Mouse (Mus musculus): ENCODE data around the gene Prelp. TPM values are rescaled to one million over a fixed set of nuclear protein-coding genes. Genes with fewer than 3 reads are reported as not detected.

Prelp gene
- polyA plus RNA-seq, 1 experiment from 2014 or later = 0.91 TPM

DNA sequence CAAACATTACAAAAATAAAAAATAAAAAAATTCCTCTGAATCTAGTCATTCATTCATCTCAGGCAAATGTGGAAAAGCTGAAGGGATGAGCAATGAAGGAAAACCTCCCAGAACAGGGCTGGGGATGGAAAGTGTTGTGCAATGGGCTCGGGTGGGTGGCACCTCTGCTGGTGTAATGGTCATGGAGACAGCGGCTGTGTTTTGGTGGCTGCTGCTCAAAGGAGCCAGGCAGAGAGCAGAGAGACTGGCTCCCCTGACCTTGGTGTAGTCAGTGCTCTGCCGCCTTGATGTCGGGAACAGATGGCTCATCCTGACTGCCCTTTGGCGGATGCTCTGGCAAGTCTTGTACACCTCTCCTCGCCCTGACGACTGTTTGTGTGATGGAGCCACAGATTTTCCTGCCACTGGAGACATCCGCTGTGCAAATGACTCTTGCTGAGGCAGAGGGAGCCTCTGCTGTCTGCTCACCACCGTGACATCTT, 32.1 kb upstream of the Prelp start:
- 55% methylated on average over 9 of the region's 9 CpGs for WGBS
- peaks cover 22% of the 10 kb centered on the region for H3K4me1 ChIP-seq
- no peaks in the 10 kb centered on the region for H3K9me3 ChIP-seq
- no peak for DNase-seq (ENCODE audit: low spot score)
- H3K36me3 ChIP-seq (replicated peaks) = no peaks in the 10 kb centered on the region
- H3K4me3 ChIP-seq = no peak overlapping the region
- H3K27ac ChIP-seq (replicated peaks) = 0 out of 2 replicates have a peak overlapping the region, but pooled peaks have one; percentile 1
- 0 out of 2 replicates have a peak, but pooled peaks cover 4% of the 10 kb centered on the region for H3K27me3 ChIP-seq (replicated peaks; ENCODE audit: low read depth, poor library complexity, severe bottlenecking)

DNA sequence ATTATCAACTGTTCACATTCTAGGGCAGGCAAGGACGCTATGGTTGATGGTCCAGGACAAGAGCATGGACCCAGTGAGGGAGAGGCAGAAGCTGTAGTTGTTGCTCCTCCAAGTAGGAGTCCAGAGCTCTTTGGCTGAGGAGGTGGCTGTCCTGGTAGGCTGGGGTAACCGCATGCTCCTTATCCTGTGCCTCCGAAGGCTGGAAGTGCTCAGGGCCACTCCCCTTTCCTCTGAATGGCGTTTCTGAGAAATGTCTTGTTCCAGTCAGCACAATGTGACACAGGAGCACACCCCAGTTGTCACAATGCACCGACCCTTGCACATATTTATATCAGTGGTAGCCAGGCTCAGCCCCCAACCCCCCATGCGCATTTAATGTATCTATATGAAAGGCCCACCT, 30.4 kb upstream of the Prelp start:
- WGBS = 69% methylated on average over 6 of the region's 6 CpGs
- Histone ChIP-seq H3K36me3 (replicated peaks) (no peaks in the 10 kb centered on the region), H3K27me3 (replicated peaks; ENCODE audit: low read depth, poor library complexity, severe bottlenecking) (0 out of 2 replicates have a peak, but pooled peaks cover 4% of the 10 kb centered on the region), H3K4me1 (peaks cover 22% of the 10 kb centered on the region), H3K4me3 (no peak overlapping the region), H3K27ac (replicated peaks) (no peak overlapping the region), H3K9me3 (no peaks in the 10 kb centered on the region)
- no peak for DNase-seq (ENCODE audit: low spot score)

DNA sequence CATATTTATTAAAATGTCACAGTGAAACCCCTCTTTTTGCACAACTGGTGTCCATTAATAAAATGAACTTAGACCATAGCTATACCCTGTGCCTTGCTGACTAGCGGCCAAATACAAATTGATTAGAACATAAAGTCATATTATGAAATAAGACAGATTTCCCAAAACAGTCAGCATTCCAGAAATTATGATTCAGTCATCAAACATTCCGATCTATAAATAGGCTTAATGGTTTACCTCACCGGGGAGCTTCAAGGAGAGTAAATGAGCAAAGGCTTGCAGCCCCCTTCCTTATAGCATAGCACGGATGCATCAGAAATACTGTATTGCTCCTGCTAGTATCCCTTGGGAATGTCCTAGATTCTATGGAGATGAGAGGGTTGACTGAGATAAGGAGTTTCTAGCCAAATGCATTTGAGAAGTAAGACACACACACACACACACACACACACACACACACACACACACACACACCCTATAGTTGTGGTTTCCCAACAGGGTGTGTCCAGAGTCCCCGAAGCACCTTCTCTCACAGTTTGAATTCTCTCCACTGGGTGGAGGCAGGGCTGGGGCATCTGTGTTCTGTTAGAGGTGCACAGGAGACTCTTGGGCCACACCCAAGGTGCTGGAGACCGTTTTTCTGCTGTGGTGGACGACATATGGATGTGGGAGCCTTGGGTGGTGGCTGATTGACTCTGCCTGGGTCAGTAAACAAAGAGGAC, 29.0 kb upstream of the Prelp start:
- DNase-seq (ENCODE audit: low spot score) = no peak
- Histone ChIP-seq H3K27me3 (replicated peaks; ENCODE audit: low read depth, poor library complexity, severe bottlenecking) (0 out of 2 replicates have a peak, but pooled peaks cover 4% of the 10 kb centered on the region), H3K4me3 (no peak overlapping the region), H3K4me1 (peaks cover 22% of the 10 kb centered on the region), H3K27ac (replicated peaks) (no peak overlapping the region), H3K36me3 (replicated peaks) (no peaks in the 10 kb centered on the region), H3K9me3 (no peaks in the 10 kb centered on the region)
- WGBS = 81% methylated on average over 7 of the region's 7 CpGs

DNA sequence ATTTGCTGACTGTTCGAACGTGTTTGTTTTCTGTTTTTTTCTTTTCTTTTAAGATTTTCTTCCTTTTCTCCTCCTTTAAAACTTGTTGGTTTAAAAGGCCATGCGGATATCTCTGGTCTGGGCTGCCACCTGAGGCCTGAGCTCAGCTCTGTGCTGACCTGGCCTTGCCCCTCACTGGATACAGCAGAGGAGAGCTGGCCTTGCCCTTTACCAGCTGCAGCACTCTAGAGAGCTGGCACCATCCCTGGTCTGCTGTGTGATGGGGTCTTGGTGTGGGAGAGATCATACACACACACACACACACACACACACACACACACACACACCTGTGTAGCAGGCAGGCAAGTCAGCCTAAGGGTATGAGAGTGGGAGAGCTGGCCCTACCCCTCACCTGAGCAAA, 23.9 kb upstream of the Prelp start:
- Histone ChIP-seq H3K27me3 (replicated peaks; ENCODE audit: low read depth, poor library complexity, severe bottlenecking) (no peaks in the 10 kb centered on the region), H3K36me3 (replicated peaks) (no peaks in the 10 kb centered on the region), H3K9me3 (peaks cover 10% of the 10 kb centered on the region; the same call in 1 of the 2 replicates), H3K27ac (replicated peaks) (no peak overlapping the region), H3K4me3 (no peak overlapping the region), H3K4me1 (peaks cover 10% of the 10 kb centered on the region)
- no peak for DNase-seq (ENCODE audit: low spot score)
- WGBS = 90% methylated on average over 3 of the region's 3 CpGs

DNA sequence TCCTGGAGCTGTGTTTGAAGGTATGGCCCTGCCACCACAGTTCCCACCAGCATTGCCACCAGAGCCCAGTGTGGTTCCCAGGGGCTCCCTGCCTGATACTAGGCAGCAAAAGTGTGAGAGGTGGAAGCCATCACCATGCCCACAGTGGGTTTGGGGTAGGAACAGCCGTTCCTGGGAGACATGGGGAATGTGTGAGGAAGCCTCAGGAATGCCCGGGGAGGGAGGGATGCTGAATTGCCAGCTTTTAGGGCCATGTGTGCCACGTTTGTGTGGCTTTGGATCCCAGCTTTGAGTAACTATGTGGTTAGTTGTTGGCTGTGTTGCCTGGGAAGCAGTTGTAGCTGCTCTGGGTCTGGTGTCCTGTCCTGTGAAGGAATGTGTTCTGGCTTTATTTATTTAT, 20.7 kb upstream of the Prelp start:
- DNase-seq (ENCODE audit: low spot score) = no peak
- Histone ChIP-seq H3K27me3 (replicated peaks; ENCODE audit: low read depth, poor library complexity, severe bottlenecking) (no peaks in the 10 kb centered on the region), H3K4me1 (peaks cover 10% of the 10 kb centered on the region), H3K9me3 (peaks cover 10% of the 10 kb centered on the region; the same call in 1 of the 2 replicates), H3K36me3 (replicated peaks) (no peaks in the 10 kb centered on the region), H3K4me3 (no peak overlapping the region), H3K27ac (replicated peaks) (no peak overlapping the region)
- WGBS = 82% methylated on average over 3 of the region's 3 CpGs

DNA sequence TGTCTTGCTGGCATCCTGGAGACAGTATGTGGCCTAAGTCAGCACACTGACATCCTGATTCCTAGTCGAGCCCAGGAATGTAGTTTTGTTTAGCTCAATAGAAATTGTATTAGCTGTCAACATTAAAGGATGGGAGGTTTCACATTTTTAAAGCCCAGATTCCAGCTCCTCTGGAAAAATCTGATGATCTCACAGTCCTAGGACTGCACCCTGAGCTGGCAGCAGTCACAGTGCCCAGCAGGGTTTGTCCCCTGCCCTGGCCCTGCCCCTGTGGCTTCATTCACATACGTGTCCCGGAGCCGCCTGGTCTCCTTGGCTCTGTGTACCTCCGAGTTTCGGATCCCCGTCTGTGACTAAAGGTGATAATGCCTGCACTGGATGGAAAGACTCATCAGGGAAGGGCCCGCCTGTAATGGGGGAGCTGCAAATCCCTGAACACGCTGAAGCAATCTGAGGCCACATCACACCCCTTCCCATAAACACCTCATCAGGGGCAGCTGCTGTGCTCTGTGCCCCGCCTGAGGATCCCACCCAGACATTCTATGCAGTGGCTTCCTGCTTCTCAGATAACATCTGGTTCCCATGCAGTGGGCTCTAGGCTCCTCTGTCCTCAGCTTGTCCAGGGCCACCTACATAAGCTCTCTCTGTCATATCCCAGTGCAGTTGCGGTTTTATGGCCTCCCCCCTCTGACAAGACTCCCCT, 20.1 kb upstream of the Prelp start:
- peaks cover 10% of the 10 kb centered on the region; the same call in 1 of the 2 replicates for H3K9me3 ChIP-seq
- H3K4me1 ChIP-seq = peaks cover 10% of the 10 kb centered on the region
- no peaks in the 10 kb centered on the region for H3K27me3 ChIP-seq (replicated peaks; ENCODE audit: low read depth, poor library complexity, severe bottlenecking)
- DNase-seq (ENCODE audit: low spot score) = no peak
- no peak overlapping the region for H3K4me3 ChIP-seq
- H3K36me3 ChIP-seq (replicated peaks) = no peaks in the 10 kb centered on the region
- WGBS = 71% methylated on average over 11 of the region's 11 CpGs
- peak overlapping the region; percentile 41 for H3K27ac ChIP-seq (replicated peaks)

DNA sequence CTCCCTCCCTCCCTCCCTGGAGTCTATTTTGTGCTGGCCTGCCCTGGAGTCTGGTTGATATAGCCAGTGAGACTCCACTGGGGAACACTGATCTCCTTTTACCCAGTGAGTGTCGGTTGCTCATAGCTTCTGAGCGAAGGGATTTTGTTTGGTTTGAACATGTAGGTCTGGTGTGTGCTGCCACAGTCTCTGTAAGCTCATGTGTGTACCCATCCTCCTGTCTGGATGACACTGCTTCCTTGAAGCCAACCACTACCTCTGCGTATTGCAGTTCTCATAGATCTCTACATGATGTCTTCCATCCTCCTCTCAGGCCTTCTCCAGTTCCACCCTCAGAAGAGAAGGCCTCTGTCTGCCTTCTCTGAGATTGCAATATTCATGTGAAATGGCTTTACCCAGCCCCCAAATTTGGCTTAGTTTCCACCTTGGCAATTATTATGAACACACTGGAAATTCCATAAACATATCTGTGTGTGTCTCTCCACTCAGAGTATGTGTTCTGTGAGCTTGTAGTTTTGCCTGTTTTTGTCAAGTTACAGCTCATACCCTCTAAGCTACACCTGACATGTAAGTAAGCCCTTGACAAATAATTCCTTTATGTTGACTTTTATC, 19.4 kb upstream of the Prelp start:
- DNase-seq (ENCODE audit: low spot score) = no peak

DNA sequence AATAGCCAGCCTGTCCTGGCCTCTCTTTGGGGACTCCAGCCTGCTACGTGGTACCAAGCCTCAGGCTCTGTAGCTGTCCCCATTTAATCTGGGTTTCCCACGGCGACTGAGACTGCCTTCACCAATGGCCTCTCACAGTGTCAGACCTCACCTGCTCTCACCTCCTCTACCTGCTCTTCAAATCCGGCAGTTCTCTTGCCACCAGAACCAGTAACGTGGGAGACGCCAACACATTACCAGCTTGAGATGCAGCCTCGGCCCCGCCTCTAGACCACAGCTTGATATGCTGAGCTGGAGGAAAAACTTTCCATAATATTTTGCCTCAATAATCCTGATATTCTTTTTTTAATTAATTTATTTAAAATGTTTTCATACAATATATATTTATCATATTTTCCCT, 18.5 kb upstream of the Prelp start:
- Histone ChIP-seq H3K9me3 (peaks cover 13% of the 10 kb centered on the region; the same call in 1 of the 2 replicates), H3K27ac (replicated peaks) (no peak overlapping the region), H3K4me3 (no peak overlapping the region), H3K4me1 (peaks cover 10% of the 10 kb centered on the region), H3K36me3 (replicated peaks) (no peaks in the 10 kb centered on the region), H3K27me3 (replicated peaks; ENCODE audit: low read depth, poor library complexity, severe bottlenecking) (no peaks in the 10 kb centered on the region)
- WGBS = 81% methylated on average over 8 of the region's 8 CpGs
- DNase-seq (ENCODE audit: low spot score) = no peak

More for the DNA sequence above, 19.4 kb upstream of the Prelp start:
- H3K4me1 ChIP-seq = peaks cover 10% of the 10 kb centered on the region
- WGBS = 82% methylated on average over 3 of the region's 3 CpGs
- H3K27ac ChIP-seq (replicated peaks) = no peak overlapping the region
- peaks cover 13% of the 10 kb centered on the region; the same call in 1 of the 2 replicates for H3K9me3 ChIP-seq
- no peak overlapping the region for H3K4me3 ChIP-seq
- H3K36me3 ChIP-seq (replicated peaks) = no peaks in the 10 kb centered on the region
- H3K27me3 ChIP-seq (replicated peaks; ENCODE audit: low read depth, poor library complexity, severe bottlenecking) = no peaks in the 10 kb centered on the region

DNA sequence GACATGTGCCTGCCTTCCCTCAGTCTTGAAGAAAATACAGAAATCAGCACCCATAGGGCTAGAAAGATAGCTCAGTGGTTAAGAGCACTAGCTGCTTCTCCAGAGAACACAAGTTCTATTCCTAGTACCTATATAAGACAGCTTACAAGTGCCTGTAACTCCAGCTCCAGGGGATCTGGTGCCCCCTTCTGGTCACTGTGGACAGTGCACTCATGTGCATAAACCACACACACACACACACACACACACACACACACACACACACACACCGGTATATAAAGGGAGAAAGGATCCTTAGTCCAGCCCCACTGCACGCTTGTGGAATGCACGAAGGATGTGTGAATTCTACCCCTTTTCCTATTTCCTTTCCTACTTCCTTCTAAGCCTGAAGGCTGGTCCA, 15.0 kb upstream of the Prelp start:
- Histone ChIP-seq H3K4me3 (no peak overlapping the region), H3K4me1 (peaks cover 19% of the 10 kb centered on the region), H3K27me3 (replicated peaks; ENCODE audit: low read depth, poor library complexity, severe bottlenecking) (no peaks in the 10 kb centered on the region), H3K36me3 (replicated peaks) (no peaks in the 10 kb centered on the region), H3K27ac (replicated peaks) (no peak overlapping the region), H3K9me3 (peaks cover 3% of the 10 kb centered on the region; the same call in 1 of the 2 replicates)
- 95% methylated on average over 3 of the region's 3 CpGs for WGBS
- no peak for DNase-seq (ENCODE audit: low spot score)

DNA sequence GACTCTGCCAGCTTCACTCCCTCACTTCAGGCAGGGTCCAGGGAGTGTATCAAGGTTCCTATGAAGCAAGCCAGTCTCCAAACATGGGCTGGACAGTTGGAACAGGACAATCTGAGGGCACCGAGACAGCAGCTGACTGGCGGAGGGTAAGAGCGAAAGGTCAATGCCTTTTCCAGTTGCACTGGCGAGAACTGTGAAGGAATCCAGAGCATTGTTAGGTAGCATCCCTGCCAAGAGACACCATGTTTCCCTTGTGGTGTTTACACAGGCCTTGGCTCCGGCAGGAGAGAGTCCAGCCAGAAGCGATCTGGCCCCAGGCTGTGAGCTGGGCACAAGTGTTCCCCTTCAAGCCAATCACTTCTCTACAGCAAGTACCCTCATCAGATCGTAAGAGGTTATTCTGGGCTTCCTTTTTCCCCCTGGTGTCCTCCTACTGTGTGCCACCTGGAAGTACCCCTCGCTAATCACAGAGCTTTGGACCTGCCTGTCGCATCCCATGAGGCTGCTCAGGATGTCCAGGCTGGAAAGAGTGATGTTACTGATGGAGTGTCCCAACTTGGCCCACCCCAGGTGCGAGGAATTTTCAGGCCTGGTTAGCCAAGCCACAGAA, 13.2 kb upstream of the Prelp start:
- Histone ChIP-seq H3K9me3 (peaks cover 3% of the 10 kb centered on the region; the same call in 1 of the 2 replicates), H3K4me1 (peaks cover 18% of the 10 kb centered on the region), H3K27me3 (replicated peaks; ENCODE audit: low read depth, poor library complexity, severe bottlenecking) (no peaks in the 10 kb centered on the region), H3K36me3 (replicated peaks) (no peaks in the 10 kb centered on the region), H3K4me3 (no peak overlapping the region), H3K27ac (replicated peaks) (peak overlapping the region; percentile 26; the same call in 1 of the 2 replicates)
- no peak for DNase-seq (ENCODE audit: low spot score)
- WGBS = 83% methylated on average over 10 of the region's 10 CpGs

DNA sequence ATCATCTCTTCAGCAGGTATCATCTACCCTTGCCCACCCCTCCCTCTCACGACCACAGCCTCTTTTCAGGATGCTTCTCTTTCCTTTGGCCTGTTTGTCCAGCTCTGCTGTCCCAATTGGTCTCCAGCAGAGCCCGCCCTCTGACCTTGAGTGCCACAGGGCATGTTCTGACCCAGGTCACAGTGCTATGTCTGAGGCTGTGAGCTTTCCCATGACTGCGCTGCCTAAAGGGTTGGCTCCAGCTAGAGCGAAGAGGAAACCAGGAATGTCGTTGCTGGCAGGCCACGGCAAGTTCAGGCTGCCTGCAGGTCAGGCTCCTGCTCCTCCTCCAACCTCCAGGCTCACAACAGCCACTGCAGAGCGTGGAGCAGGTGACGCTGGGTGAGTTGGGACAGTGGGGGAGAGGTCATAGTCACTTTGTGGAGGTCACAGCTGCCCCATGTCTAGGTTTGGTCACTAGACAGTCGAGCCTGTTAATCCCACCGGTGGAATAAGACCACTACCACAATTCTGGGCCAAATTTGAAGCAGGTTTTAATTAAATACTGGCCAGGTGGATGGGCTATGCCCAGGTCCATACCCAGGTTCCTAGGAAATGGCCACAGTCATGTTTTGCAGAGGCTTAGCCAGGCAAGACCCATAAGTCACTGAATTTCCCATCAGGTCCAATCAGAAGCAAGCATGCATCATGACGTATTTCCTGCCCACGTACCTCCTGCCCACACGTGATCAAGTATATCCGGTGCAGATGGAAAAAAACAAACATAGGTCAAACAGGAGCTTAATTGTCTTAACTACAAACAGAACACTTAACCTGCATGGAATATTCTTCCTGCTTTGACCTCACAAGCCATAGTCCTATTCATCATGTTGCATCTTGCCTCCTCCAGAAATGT, 12.3 kb upstream of the Prelp start:
- WGBS = 47% methylated on average over 14 of the region's 14 CpGs
- Histone ChIP-seq H3K9me3 (peaks cover 3% of the 10 kb centered on the region; the same call in 1 of the 2 replicates), H3K27me3 (replicated peaks; ENCODE audit: low read depth, poor library complexity, severe bottlenecking) (no peaks in the 10 kb centered on the region), H3K27ac (replicated peaks) (peak overlapping the region; percentile 52; the same call in 1 of the 2 replicates), H3K4me3 (no peak overlapping the region), H3K4me1 (peaks cover 18% of the 10 kb centered on the region), H3K36me3 (replicated peaks) (no peaks in the 10 kb centered on the region)
- no peak for DNase-seq (ENCODE audit: low spot score)
